Mouse (Mus musculus): ENCODE data around the gene Cops9.
A peak's percentile ranks its signal among the peaks of the same experiment; 100 is the strongest.

- TF ChIP-seq POLR2A (IDR thresholded peaks at IDR 0.05; ENCODE audit: extremely low read depth, insufficient read depth, low read length) (no peak), CTCF (IDR thresholded peaks at IDR 0.05; ENCODE audit: low read depth, low read length) (peak; percentile 85)
Measured at GRCm38 (mm10) chr1:92647752-92648151, 6.0 kb upstream of the Cops9 start.

All from liver, adult 2 months (tissue).